Mouse (Mus musculus) ZHBTc4 (cell line): ENCODE measurements around the gene Socs2.
A peak's percentile ranks its signal among the peaks of the same experiment; 100 is the strongest.

Source experiments
- DNase-seq: peaks from one replicate; pipeline ENCODE4 v3.0.0-alpha.2; 2011; ENCODE audit warnings: low read depth, low spot score

Socs2 gene

GRCm38 (mm10) chr10:95354047-95354446 lies 62.9 kb downstream of the Socs2 start:
- peak; percentile 84 for DNase-seq

DNA sequence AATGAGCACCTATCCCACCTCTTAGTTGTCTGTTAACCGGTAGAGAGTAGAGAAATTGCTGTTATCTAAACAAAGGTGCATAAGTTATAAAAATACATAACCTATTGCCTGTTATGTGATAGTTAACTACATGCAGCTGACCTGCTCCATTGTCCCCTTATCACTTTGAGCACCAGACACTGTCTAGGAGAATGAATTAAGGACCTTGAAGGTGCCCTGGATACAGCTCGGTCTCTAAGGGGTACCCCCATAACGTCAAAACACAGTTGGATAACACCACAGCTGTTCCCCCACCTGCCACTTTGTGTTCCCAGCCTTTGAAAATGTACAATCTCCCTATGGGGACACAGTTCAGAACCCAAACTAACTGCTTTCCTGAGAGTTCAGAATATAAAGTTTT lies 68.5 kb downstream of the Socs2 start:
- DNase-seq, result no peak

GRCm38 (mm10) chr10:95347776-95348175 lies 69.2 kb downstream of the Socs2 start:
- no peak for DNase-seq

DNA sequence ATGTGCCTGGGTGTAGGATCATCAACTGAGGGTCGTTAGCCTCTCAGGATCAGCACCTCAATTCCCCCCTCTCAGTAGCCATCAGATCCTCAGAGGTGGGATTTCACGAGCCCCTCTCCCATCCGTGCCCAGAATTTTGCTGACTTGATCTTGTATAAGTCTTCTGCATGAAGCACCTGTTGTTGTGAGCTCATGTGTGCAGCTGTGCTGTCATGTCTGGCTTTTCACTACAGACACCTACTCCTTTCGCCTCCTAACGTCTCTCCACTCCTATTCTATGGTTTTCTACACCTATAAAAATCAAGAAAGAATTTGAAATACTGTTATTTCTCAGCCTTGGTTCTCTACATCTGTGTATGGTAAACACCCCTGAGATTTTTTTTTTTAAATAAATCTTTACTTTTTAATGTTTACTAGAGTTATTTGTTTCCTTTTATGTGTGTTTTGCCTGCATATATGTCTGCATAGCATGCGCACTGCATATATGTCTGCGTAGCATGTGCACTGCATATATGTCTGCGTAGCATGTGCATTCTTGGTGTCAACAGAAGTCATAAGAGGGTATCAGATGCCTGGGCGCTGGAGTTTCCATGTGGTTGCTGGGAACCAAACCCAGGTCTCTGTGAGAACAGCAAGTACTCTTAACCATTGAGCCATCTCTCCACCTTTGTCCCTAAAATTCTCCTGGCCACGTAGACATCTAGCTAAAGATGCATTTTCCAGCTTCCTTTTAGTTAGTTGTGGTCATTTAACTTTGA lies 74.0 kb downstream of the Socs2 start:
- DNase-seq, result no peak

DNA sequence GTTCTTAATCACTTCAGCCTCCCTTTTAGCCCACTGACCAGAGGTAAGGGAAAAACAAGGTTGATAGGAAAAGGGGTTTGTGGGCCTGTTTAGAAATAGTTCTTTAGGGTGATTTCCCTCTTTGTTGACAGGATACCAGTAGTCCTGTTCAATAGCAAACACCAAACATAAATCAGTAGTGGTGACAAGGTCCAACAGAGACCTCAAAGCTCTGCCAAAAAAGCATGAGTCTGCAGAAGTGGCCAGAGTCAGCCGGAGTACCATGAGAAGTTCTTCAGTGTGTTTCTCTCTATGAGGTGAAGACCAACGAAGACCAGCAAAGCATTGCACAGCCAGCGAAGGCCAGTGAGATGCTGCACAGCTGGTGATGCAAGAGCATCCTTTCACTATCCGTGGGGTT lies 76.3 kb downstream of the Socs2 start:
- no peak for DNase-seq

- no peak for DNase-seq
These were observed 79.4 kb downstream of the Socs2 start for GRCm38 (mm10) chr10:95337589-95337988.

DNA sequence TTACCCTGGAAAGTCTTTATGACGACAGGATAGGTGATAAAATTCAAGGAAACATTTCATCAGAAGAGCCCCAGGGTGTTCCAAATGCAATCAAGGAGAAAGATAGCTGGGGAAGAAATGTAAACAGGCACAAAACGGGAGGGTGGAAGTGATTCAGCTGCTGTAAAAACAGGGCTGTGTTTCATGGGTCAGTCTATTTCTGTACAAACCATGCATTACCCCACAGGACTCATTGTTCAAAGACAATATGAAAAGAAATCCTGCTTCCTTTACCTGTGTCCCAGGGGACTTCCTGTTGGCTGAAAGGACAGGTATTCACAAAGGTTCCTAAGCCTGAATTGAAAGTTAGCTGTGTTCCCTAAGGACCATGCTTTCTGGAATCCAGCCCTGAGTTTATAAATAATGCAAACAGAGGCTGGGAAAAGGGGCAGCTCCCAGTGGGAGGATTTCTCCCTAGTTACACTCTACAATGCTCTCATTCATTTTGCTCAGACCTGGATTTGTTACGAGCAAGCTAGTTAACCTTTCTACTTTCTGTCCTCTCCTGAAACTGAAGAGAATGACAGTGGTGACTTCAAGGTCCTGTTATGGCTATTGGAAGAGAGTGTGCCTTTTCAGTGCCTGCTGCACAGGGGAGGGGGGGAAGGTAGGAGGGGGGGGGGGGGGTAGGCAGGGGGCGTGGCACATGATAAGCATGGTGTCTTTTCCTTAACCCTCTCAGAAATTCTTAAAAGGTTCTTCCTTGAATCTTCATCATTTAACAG lies 80.0 kb downstream of the Socs2 start:
- no peak for DNase-seq
